Mouse (Mus musculus): Measurements from ENCODE around the gene Vps33a. TPM values are rescaled to one million over a fixed set of nuclear protein-coding genes. Genes with fewer than 3 reads are reported as not detected.

The Vps33a gene
- polyA plus RNA-seq, 1 experiment from 2014 or later, result 23.7 TPM

DNA sequence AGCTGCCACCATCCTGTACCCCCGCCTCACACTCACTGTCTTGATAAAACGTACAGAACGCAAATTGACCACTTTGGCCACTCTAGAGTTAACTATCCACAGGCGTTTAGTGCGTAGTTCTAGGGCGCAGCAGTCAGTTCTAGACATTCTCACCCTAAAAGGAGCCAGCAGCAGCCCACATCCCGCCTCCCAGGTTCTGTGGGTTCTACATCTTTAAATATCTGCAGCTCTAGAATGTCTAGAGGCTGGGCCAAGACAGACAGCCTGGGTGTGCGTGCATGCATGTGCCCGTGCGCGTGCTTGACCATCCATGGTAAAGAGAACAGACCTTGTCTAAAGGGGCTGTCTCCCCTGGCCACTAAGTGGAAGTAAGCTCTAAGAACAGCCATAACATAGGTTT, 11.7 kb downstream of the Vps33a start:
- H3K36me3 ChIP-seq (ENCODE audit: control insufficient read depth, insufficient read depth, low read length), result peaks cover 92% of the 10 kb centered on the region

DNA sequence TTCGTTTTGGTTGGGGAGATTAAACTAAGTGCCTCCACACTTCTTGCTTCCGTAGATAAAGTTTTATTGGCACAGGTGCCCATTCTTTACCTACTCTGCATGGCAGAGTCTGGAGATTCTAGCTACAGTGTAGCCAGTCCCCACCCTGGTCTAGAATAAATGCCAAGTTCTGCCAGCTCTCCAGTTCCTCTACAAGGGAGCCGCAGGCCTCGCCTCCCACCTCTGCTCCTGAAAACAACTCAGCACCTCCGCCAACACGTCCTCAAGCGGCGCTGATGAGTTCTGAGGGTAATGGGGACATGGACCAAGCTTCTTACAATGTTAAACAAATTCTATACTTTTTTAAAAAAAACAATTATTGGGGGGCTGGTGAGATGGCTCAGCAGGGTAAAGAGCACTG, 13.2 kb downstream of the Vps33a start:
- Histone ChIP-seq H3K9ac (ENCODE audit: low read length) (no peak overlapping the region), H3K4me1 (ENCODE audit: control insufficient read depth in 2 of 2, insufficient read depth in 2 of 2, low read length in 2 of 2) (peaks cover 0 to 4% of the 10 kb centered on the region in 2 experiments; a peak in 1 of 4 replicates), H3K27me3 (ENCODE audit: control insufficient read depth, insufficient read depth, low read length) (no peaks in the 10 kb centered on the region), H3K4me2 (ENCODE audit: low read length) (no peak overlapping the region), H3K36me3 (ENCODE audit: control insufficient read depth, insufficient read depth, low read length) (peaks cover 91% of the 10 kb centered on the region), H3K27ac (replicated peaks in 1 of 2; ENCODE audit: control insufficient read depth in 1 of 2, insufficient read depth in 1 of 2, low read depth in 2 of 2, low read length in 2 of 2) (no peak overlapping the region), H3K4me3 (ENCODE audit: control insufficient read depth in 1 of 2, insufficient read depth in 1 of 2, low read depth in 1 of 2, low read length in 2 of 2) (no peak overlapping the region), H3K9me3 (ENCODE audit: control insufficient read depth, low read length) (no peaks in the 10 kb centered on the region)
- 87% methylated on average over 8 of the region's 8 CpGs for WGBS
- no peak for ATAC-seq (ENCODE audit: insufficient number of reproducible peaks, insufficient read depth, low FRiP score, low read depth)

More for the DNA sequence above, 11.7 kb downstream of the Vps33a start:
- ATAC-seq (ENCODE audit: insufficient number of reproducible peaks, insufficient read depth, low FRiP score, low read depth), result no peak
- H3K4me3 ChIP-seq (ENCODE audit: control insufficient read depth in 1 of 2, insufficient read depth in 1 of 2, low read depth in 1 of 2, low read length in 2 of 2), result no peak overlapping the region
- no peak overlapping the region for H3K9ac ChIP-seq (ENCODE audit: low read length)
- WGBS, result 91% methylated on average over 11 of the region's 11 CpGs
- no peak overlapping the region for H3K27ac ChIP-seq (replicated peaks in 1 of 2; ENCODE audit: control insufficient read depth in 1 of 2, insufficient read depth in 1 of 2, low read depth in 2 of 2, low read length in 2 of 2)
- no peak overlapping the region for H3K4me2 ChIP-seq (ENCODE audit: low read length)
- H3K4me1 ChIP-seq (ENCODE audit: control insufficient read depth in 2 of 2, insufficient read depth in 2 of 2, low read length in 2 of 2), result peaks cover 0 to 4% of the 10 kb centered on the region in 2 experiments; a peak in 1 of 4 replicates
- no peaks in the 10 kb centered on the region for H3K27me3 ChIP-seq (ENCODE audit: control insufficient read depth, insufficient read depth, low read length)
- no peaks in the 10 kb centered on the region for H3K9me3 ChIP-seq (ENCODE audit: control insufficient read depth, low read length)

DNA sequence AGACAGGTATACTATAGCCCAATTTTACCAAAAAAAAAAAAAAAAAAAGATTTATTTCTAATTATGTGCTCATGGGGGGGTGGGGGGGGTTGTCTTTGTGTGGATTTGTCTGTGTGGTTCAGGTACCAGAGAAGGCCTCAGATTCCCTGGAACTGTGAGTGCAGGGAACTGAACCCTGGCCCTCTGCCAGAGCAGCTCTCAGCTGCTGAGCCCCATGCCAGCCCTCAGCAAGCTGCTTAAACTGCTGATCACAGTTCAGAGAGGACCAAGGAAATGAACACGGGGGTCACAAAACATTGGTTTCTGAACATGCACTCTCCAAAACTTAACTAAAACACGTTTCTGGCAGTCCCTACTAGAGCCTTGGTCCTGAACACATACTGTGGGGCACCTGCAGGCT, 16.4 kb downstream of the Vps33a start:
- no peak for ATAC-seq (ENCODE audit: insufficient number of reproducible peaks, insufficient read depth, low FRiP score, low read depth)
- Histone ChIP-seq H3K4me2 (ENCODE audit: low read length) (no peak overlapping the region), H3K9ac (ENCODE audit: low read length) (no peak overlapping the region), H3K9me3 (ENCODE audit: control insufficient read depth, low read length) (no peaks in the 10 kb centered on the region), H3K4me3 (ENCODE audit: control insufficient read depth in 1 of 2, insufficient read depth in 1 of 2, low read depth in 1 of 2, low read length in 2 of 2) (no peak overlapping the region), H3K36me3 (ENCODE audit: control insufficient read depth, insufficient read depth, low read length) (peaks cover 65% of the 10 kb centered on the region), H3K4me1 (ENCODE audit: control insufficient read depth in 2 of 2, insufficient read depth in 2 of 2, low read length in 2 of 2) (peaks cover 0 to 4% of the 10 kb centered on the region in 2 experiments; a peak in 1 of 4 replicates), H3K27ac (replicated peaks in 1 of 2; ENCODE audit: control insufficient read depth in 1 of 2, insufficient read depth in 1 of 2, low read depth in 2 of 2, low read length in 2 of 2) (0 out of 4 replicates have a peak overlapping the region, but pooled peaks of 1 of the 2 experiments have one; percentile 2), H3K27me3 (ENCODE audit: control insufficient read depth, insufficient read depth, low read length) (no peaks in the 10 kb centered on the region)
- 44% methylated on average over 2 of the region's 2 CpGs for WGBS

DNA sequence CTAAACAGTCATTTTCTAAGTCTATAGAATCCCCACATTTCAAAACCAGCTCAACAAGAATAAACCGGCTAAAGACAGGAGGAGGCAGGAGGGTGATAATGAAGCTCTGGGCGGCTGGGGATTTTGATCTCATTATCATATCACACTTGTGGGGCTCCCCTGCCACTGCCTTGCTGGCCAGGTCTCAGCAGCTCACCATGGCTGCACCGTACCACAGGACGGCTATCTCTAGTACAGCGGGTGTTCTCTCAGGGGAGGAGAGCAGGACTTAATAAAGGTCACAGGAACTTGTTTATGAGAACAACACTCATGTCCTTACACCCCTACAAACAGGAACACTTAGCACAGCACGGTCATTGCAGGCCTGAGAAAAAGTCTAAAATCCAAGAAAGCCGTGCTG, 17.1 kb downstream of the Vps33a start:
- Histone ChIP-seq H3K4me1 (ENCODE audit: control insufficient read depth in 2 of 2, insufficient read depth in 2 of 2, low read length in 2 of 2) (peaks cover 0 to 4% of the 10 kb centered on the region in 2 experiments; a peak in 1 of 4 replicates), H3K36me3 (ENCODE audit: control insufficient read depth, insufficient read depth, low read length) (peaks cover 58% of the 10 kb centered on the region), H3K4me2 (ENCODE audit: low read length) (no peak overlapping the region), H3K27ac (replicated peaks in 1 of 2; ENCODE audit: control insufficient read depth in 1 of 2, insufficient read depth in 1 of 2, low read depth in 2 of 2, low read length in 2 of 2) (no peak overlapping the region), H3K9ac (ENCODE audit: low read length) (no peak overlapping the region), H3K4me3 (ENCODE audit: control insufficient read depth in 1 of 2, insufficient read depth in 1 of 2, low read depth in 1 of 2, low read length in 2 of 2) (no peak overlapping the region), H3K9me3 (ENCODE audit: control insufficient read depth, low read length) (no peaks in the 10 kb centered on the region), H3K27me3 (ENCODE audit: control insufficient read depth, insufficient read depth, low read length) (no peaks in the 10 kb centered on the region)
- no peak for ATAC-seq (ENCODE audit: insufficient number of reproducible peaks, insufficient read depth, low FRiP score, low read depth)
- 77% methylated on average over 7 of the region's 7 CpGs for WGBS

DNA sequence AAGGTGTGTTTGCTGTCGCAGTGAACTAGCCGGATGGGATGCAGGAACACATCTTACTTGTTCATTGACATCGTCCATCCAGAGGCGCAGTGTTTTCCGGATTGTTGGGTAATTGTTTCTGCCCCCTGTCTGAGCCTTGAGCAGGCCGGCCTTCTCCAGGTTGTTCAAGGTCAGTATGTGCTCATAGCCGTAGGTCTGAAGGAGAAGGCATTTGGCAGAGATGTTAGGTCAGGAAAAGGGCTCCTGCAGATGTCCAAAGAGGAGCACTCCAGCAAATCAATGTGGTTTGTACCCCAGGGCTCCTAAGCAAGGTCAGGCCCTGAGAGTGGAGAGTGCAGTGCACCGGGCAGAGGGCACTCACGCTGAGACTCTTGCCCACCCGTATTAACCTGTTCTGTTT, 39.0 kb downstream of the Vps33a start:
- no peaks in the 10 kb centered on the region for H3K27me3 ChIP-seq (ENCODE audit: control insufficient read depth, insufficient read depth, low read length)
- no peak overlapping the region for H3K4me3 ChIP-seq (ENCODE audit: control insufficient read depth in 1 of 2, insufficient read depth in 1 of 2, low read depth in 1 of 2, low read length in 2 of 2)
- H3K4me1 ChIP-seq (ENCODE audit: control insufficient read depth in 2 of 2, insufficient read depth in 2 of 2, low read length in 2 of 2), result peaks cover 0 to 3% of the 10 kb centered on the region in 2 experiments; a peak in 1 of 4 replicates
- H3K9me3 ChIP-seq (ENCODE audit: control insufficient read depth, low read length), result no peaks in the 10 kb centered on the region
- no peak overlapping the region for H3K9ac ChIP-seq (ENCODE audit: low read length)
- H3K27ac ChIP-seq (replicated peaks in 1 of 2; ENCODE audit: control insufficient read depth in 1 of 2, insufficient read depth in 1 of 2, low read depth in 2 of 2, low read length in 2 of 2), result no peak overlapping the region; a peak in 1 of 4 replicates
- H3K4me2 ChIP-seq (ENCODE audit: low read length), result no peak overlapping the region
- H3K36me3 ChIP-seq (ENCODE audit: control insufficient read depth, insufficient read depth, low read length), result peaks cover 82% of the 10 kb centered on the region
- ATAC-seq (ENCODE audit: insufficient number of reproducible peaks, insufficient read depth, low FRiP score, low read depth), result no peak
- 88% methylated on average over 10 of the region's 10 CpGs for WGBS

DNA sequence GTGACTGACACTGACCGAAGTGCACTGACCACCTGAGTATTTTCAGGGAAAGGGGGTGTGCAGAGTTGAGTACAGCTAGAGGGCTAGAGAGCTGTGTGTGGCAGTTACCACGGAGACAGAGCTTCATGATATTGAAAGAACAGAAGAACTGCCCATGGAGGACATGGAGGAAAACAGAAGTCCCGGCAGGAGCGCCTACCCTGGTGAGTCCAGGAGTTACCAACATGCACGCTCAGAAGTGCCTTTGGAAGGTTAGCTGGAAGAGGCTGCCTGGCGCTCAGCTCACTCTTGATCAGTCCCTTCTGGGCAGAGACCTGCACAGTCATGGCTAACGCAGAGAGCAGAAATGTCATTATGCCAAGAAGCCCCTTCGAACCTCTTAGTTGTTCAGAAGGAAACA, 42.8 kb downstream of the Vps33a start:
- H3K4me2 ChIP-seq (ENCODE audit: low read length), result no peak overlapping the region
- H3K9me3 ChIP-seq (ENCODE audit: control insufficient read depth, low read length), result no peaks in the 10 kb centered on the region
- H3K9ac ChIP-seq (ENCODE audit: low read length), result no peak overlapping the region
- H3K4me1 ChIP-seq (ENCODE audit: control insufficient read depth in 2 of 2, insufficient read depth in 2 of 2, low read length in 2 of 2), result peaks cover 0 to 3% of the 10 kb centered on the region in 2 experiments; a peak in 1 of 4 replicates
- ATAC-seq (ENCODE audit: insufficient number of reproducible peaks, insufficient read depth, low FRiP score, low read depth), result no peak
- H3K27me3 ChIP-seq (ENCODE audit: control insufficient read depth, insufficient read depth, low read length), result no peaks in the 10 kb centered on the region
- 83% methylated on average over 8 of the region's 8 CpGs for whole genome bisulfite sequencing
- no peak overlapping the region for H3K27ac ChIP-seq (replicated peaks in 1 of 2; ENCODE audit: control insufficient read depth in 1 of 2, insufficient read depth in 1 of 2, low read depth in 2 of 2, low read length in 2 of 2)
- H3K36me3 ChIP-seq (ENCODE audit: control insufficient read depth, insufficient read depth, low read length), result peaks cover 78% of the 10 kb centered on the region
- H3K4me3 ChIP-seq (ENCODE audit: control insufficient read depth in 1 of 2, insufficient read depth in 1 of 2, low read depth in 1 of 2, low read length in 2 of 2), result no peak overlapping the region

DNA sequence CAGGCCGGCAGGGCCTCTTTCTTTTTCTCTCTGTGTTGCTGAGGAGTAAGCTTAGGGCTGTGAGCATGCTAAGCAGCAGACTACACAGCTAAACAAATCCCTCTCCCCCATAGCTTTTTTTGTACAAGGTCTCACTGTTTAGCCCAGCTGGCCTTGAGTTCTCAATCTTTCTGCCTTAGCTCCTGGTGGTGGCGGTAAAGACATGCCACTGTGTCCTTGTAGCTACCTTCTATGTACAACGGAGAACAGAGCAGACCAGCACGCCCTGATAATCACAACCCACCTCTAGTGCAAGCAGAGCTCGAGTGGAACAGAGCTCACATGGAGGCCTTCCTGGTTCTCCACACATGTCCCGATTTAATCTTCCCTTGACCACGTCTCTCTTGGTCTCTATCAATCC, 44.2 kb downstream of the Vps33a start:
- Histone ChIP-seq H3K9ac (ENCODE audit: low read length) (no peak overlapping the region), H3K4me2 (ENCODE audit: low read length) (no peak overlapping the region), H3K9me3 (ENCODE audit: control insufficient read depth, low read length) (no peaks in the 10 kb centered on the region), H3K4me1 (ENCODE audit: control insufficient read depth in 2 of 2, insufficient read depth in 2 of 2, low read length in 2 of 2) (peaks cover 3 to 5% of the 10 kb centered on the region in 2 experiments; a peak in 2 of 4 replicates), H3K36me3 (ENCODE audit: control insufficient read depth, insufficient read depth, low read length) (peaks cover 67% of the 10 kb centered on the region), H3K27ac (replicated peaks in 1 of 2; ENCODE audit: control insufficient read depth in 1 of 2, insufficient read depth in 1 of 2, low read depth in 2 of 2, low read length in 2 of 2) (no peak overlapping the region), H3K4me3 (ENCODE audit: control insufficient read depth in 1 of 2, insufficient read depth in 1 of 2, low read depth in 1 of 2, low read length in 2 of 2) (no peak overlapping the region), H3K27me3 (ENCODE audit: control insufficient read depth, insufficient read depth, low read length) (no peaks in the 10 kb centered on the region)
- ATAC-seq (ENCODE audit: insufficient number of reproducible peaks, insufficient read depth, low FRiP score, low read depth), result no peak
- 61% methylated on average over 7 of the region's 7 CpGs for WGBS

DNA sequence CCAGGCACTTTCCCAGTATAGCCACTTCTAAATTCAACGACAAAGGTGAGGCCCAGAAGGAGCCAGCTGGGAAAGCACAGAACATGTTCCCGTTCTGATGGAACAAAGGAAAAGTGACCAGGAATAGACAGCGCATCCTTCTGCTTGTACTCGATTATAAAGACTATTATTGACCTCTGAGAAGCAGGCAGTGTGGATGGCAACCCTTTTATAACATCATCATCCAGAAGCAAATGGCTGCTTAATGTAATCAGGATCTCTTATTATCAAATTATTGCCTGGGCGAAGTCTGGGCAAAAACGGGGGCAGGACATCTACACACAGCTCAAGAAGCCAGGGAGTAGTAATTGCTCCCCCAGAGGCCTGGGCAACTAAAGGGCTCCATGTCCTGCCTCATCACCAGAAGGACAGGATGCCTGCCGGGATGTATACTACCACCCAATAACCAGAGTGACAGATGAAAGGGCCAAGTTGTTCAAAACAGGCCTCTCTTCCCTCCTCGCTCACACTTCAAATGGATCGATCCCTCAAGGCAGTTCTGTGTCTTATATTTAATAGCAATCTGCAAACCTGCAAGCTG, 46.8 kb downstream of the Vps33a start:
- ATAC-seq (ENCODE audit: insufficient number of reproducible peaks, insufficient read depth, low FRiP score, low read depth), result no peak

More for the DNA sequence above, 46.8 kb downstream of the Vps33a start:
- Histone ChIP-seq H3K4me3 (ENCODE audit: control insufficient read depth in 1 of 2, insufficient read depth in 1 of 2, low read depth in 1 of 2, low read length in 2 of 2) (no peak overlapping the region), H3K36me3 (ENCODE audit: control insufficient read depth, insufficient read depth, low read length) (peaks cover 41% of the 10 kb centered on the region), H3K9me3 (ENCODE audit: control insufficient read depth, low read length) (no peaks in the 10 kb centered on the region), H3K9ac (ENCODE audit: low read length) (no peak overlapping the region), H3K4me2 (ENCODE audit: low read length) (no peak overlapping the region), H3K27ac (replicated peaks in 1 of 2; ENCODE audit: control insufficient read depth in 1 of 2, insufficient read depth in 1 of 2, low read depth in 2 of 2, low read length in 2 of 2) (no peak overlapping the region), H3K4me1 (ENCODE audit: control insufficient read depth in 2 of 2, insufficient read depth in 2 of 2, low read length in 2 of 2) (peaks cover 3 to 16% of the 10 kb centered on the region in 2 experiments; a peak in 3 of 4 replicates), H3K27me3 (ENCODE audit: control insufficient read depth, insufficient read depth, low read length) (no peaks in the 10 kb centered on the region)
- 86% methylated on average over 9 of the region's 9 CpGs for WGBS

All from heart, embryonic 14.5 days (tissue).